Mouse (Mus musculus): ENCODE results near the gene Ptx3.
"Not testable (repeated sequence)": the region's sequence is repeated elsewhere in the genome, so short reads cannot be mapped to it uniquely, and the experiment has no call there.

Gene Ptx3

GRCm38 (mm10) chr3:66219655-66220191, at the start of gene Ptx3:
TSS of gene Ptx3 (plus strand) at chr3:66219910.
- no peak for DNase-seq (ENCODE audit: low read depth, low spot score)

GRCm38 (mm10) chr3:66172907-66173306, 46.8 kb upstream of the Ptx3 start:
- no peak for DNase-seq (ENCODE audit: low read depth, low spot score)

- DNase-seq (ENCODE audit: low read depth, low spot score) = no peak
Measured at GRCm38 (mm10) chr3:66179647-66180046, 40.1 kb upstream of the Ptx3 start.

GRCm38 (mm10) chr3:66193910-66194562, 25.7 kb upstream of the Ptx3 start:
- DNase-seq (ENCODE audit: low read depth, low spot score) = no peak

- DNase-seq (ENCODE audit: low read depth, low spot score) = no peak
Measured at GRCm38 (mm10) chr3:66208836-66209573, 10.7 kb upstream of the Ptx3 start.

GRCm38 (mm10) chr3:66213524-66213923, 6.2 kb upstream of the Ptx3 start:
- DNase-seq (ENCODE audit: low read depth, low spot score) = no peak

GRCm38 (mm10) chr3:66215759-66216158, 4.0 kb upstream of the Ptx3 start:
- no peak for DNase-seq (ENCODE audit: low read depth, low spot score)

GRCm38 (mm10) chr3:66220554-66221242, 988 bp downstream of the Ptx3 start:
- DNase-seq (ENCODE audit: low read depth, low spot score) = no peak

GRCm38 (mm10) chr3:66221243-66221611, 1.5 kb downstream of the Ptx3 start:
- DNase-seq (ENCODE audit: low read depth, low spot score) = no peak

GRCm38 (mm10) chr3:66224931-66225537, 5.3 kb downstream of the Ptx3 start:
- no peak for DNase-seq (ENCODE audit: low read depth, low spot score)

- not testable (repeated sequence) for DNase-seq (ENCODE audit: low read depth, low spot score)
Measured at GRCm38 (mm10) chr3:66236234-66236871, 16.6 kb downstream of the Ptx3 start.

- no peak for DNase-seq (ENCODE audit: low read depth, low spot score)
Measured at GRCm38 (mm10) chr3:66240476-66240875, 20.8 kb downstream of the Ptx3 start.

GRCm38 (mm10) chr3:66251842-66252241, 32.1 kb downstream of the Ptx3 start:
- no peak for DNase-seq (ENCODE audit: low read depth, low spot score)

GRCm38 (mm10) chr3:66254504-66255105, 34.9 kb downstream of the Ptx3 start:
- DNase-seq (ENCODE audit: low read depth, low spot score) = no peak

- no peak for DNase-seq (ENCODE audit: low read depth, low spot score)
Measured at GRCm38 (mm10) chr3:66262319-66262718, 42.6 kb downstream of the Ptx3 start.

- no peak for DNase-seq (ENCODE audit: low read depth, low spot score)
Measured at GRCm38 (mm10) chr3:66263270-66263669, 43.6 kb downstream of the Ptx3 start.

Measured in brain, embryonic 18.5 days (tissue).